Mouse (Mus musculus): ENCODE data around the gene Samd14. TPM values are rescaled to one million over a fixed set of nuclear protein-coding genes. Genes with fewer than 3 reads are reported as not detected.

Samd14 gene
- 6.2 and 10.3 TPM in 2 replicates for polyA plus RNA-seq (2012; rRNA removed; ENCODE audit: low replicate concordance)

GRCm38 (mm10) chr11:95009629-95010014 is at the start of gene Samd14:
Gene Samd14 (plus strand): TSS chr11:95009879.

DNA sequence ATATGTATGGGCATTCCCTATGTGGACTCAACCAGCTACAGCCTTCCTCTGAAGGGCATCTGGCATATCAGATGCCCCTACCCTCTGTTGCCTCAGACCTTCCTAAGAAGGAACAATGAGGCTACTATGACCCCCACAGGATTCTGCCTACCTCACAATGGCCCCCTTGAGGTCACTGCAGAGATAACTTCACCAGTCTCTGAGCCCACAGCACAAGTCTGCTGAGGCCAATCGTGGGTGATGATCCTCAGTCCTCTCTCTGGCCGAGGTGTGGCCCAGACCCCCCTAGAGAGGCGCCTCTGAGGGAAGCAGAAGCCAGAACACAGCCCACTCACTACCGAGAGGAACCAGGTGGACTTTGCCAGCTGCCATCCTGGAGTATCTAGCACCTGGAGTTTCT is 42.3 kb upstream of the Samd14 start, which contains the start of gene Hils1:
Gene Hils1, plus strand, starts transcription at position 175 of the 400 bp plus-strand sequence.

GRCm38 (mm10) chr11:94976199-94976598 is 33.5 kb upstream of the Samd14 start, which contains the start of gene Sgca:
Gene Sgca (minus strand): TSS chr11:94976327.

DNA sequence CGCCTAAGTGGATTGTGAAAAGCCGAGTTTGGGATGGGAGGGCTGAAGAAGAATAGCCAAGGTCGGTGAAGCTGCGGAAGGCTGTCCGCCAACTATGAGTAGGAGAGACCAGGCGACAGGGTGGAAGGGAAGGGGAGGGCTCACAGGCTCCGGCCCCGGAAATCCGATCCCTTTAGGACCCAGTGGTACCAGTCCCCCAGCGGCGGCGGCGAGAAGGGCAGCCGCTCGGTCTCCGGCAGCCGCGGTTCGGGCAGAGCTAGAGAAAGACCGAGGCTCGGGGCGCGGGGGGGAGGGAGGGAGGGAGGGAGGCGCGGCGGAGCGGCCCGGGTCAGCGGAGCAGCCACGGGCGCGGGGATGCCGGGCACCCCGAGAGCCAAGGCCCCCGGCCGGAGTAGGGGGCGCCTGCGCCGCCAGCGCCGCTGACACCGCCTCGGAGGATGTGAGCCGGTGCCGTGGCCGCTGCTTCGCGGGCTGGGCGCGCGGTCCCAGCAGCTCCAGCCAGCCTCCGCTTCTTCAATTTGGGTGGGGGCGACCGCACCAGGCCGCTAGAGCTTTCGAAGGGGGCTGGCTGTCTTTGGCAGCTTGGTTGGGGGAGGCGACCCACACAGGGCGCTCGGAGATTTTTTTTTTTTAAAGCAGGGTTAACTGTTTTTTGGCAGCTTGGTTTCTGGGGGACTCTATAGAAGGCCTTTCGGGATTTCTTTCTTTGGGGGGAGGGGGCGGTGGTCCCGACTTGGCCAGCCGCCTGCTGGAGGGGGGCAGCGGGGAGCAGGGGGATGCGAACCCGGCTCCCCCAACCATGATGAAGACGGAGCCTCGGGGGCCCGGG is 18.7 kb upstream of the Samd14 start, which contains the start of gene Ppp1r9b:
Gene Ppp1r9b, plus strand, starts transcription at position 287 of the 829 bp plus-strand sequence.

DNA sequence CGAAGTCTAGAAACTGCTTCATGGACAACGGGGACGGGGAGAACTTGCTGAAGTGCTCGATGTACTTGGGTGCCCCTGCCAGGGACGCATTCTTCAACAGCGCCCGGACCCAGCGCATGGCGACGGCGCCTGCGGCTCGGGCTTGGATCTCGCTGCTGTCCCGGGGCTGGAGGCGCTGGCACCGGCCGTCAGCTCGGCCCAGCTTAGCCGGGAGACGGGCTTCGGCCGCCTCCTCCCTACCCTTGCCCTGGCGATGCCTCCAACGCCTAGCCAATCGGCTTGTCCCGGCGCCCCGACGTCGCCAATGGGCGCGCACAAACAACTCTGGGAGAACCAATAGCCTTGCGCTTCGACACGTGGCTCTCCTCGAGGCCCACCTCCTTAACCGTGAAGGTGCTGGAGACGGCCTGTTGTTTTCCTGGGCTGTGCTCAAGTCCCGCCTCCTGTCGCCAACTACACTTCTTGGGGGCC is 31.5 kb downstream of the Samd14 start, which contains the start of gene Pdk2:
Gene Pdk2, minus strand, starts transcription at position 216 of the 471 bp plus-strand sequence.

Other genes with a start within 250 kb of the Samd14 start
- gene Tmem92, start 227.2 kb upstream of the Samd14 start, polyA plus RNA-seq (2012; rRNA removed; ENCODE audit: low replicate concordance), result 0.24 TPM in 1 of 2 replicates, not detected in the other
- 29.4 and 31.3 TPM in 2 replicates for gene Col1a1, start 73.7 kb upstream of the Samd14 start, polyA plus RNA-seq (2012; rRNA removed; ENCODE audit: low replicate concordance)
- gene Hils1, start 42.3 kb upstream of the Samd14 start, polyA plus RNA-seq (2012; rRNA removed; ENCODE audit: low replicate concordance), result not detected in 2 replicates
- 1.7 and 4.3 TPM in 2 replicates for gene Sgca, start 33.6 kb upstream of the Samd14 start, polyA plus RNA-seq (2012; rRNA removed; ENCODE audit: low replicate concordance)
- gene Ppp1r9b, start 18.8 kb upstream of the Samd14 start, polyA plus RNA-seq (2012; rRNA removed; ENCODE audit: low replicate concordance), result 18.7 and 35.2 TPM in 2 replicates
- 100 and 190 TPM in 2 replicates for gene Pdk2, start 31.5 kb downstream of the Samd14 start, polyA plus RNA-seq (2012; rRNA removed; ENCODE audit: low replicate concordance)
- 87.6 and 115 TPM in 2 replicates for gene Itga3, start 66.9 kb downstream of the Samd14 start, polyA plus RNA-seq (2012; rRNA removed; ENCODE audit: low replicate concordance)
- 0.07 and 0.18 TPM in 2 replicates for gene Dlx3, start 110.2 kb downstream of the Samd14 start, polyA plus RNA-seq (2012; rRNA removed; ENCODE audit: low replicate concordance)
- gene Dlx4, start 136.4 kb downstream of the Samd14 start, polyA plus RNA-seq (2012; rRNA removed; ENCODE audit: low replicate concordance), result not detected in 2 replicates

Measured in duodenum, adult 2 months (tissue).